Mouse (Mus musculus): Measurements from ENCODE around the gene Zfp367. TPM values are rescaled to one million over a fixed set of nuclear protein-coding genes. Genes with fewer than 3 reads are reported as not detected.

Zfp367 gene
- total RNA-seq (2021): 10 to 100 TPM; 26.6 to 33.5 TPM
- long read RNA-seq, experiment 1, transcript Zfp367-201 (5 exons, 3,532 nt): major isoform, 18 of 40 reads
- long read RNA-seq, experiment 1, transcript Zfp367-204 (5 exons, 641 nt): minor isoform, 13 of 40 reads
- long read RNA-seq, experiment 1, partial matches to known transcripts: 1 of 40 reads
- long read RNA-seq, experiment 1, other reads (novel, unspliced or antisense): 7 of 40 reads
- long read RNA-seq, experiment 2, transcript Zfp367-204 (5 exons, 641 nt): minor isoform, 9 of 29 reads
- long read RNA-seq, experiment 2, transcript Zfp367-201 (5 exons, 3,532 nt): major isoform, 16 of 29 reads
- long read RNA-seq, experiment 2, partial matches to known transcripts: 0 of 29 reads
- long read RNA-seq, experiment 2, other reads (novel, unspliced or antisense): 4 of 29 reads

- peak; percentile 95 to 97 for DNase-seq (ENCODE audit: low spot score in 2 of 2)
Observed at GRCm38 (mm10) chr13:64153083-64153682, at the start of gene Zfp367. Gene Zfp367 (minus strand): TSS chr13:64153202.

- DNase-seq (ENCODE audit: low spot score in 2 of 2): no peak
Observed at GRCm38 (mm10) chr13:64200911-64201310, 47.9 kb upstream of the Zfp367 start.

- no peak for DNase-seq (ENCODE audit: low spot score in 2 of 2)
Observed at GRCm38 (mm10) chr13:64198310-64198709, 45.3 kb upstream of the Zfp367 start.

- DNase-seq (ENCODE audit: low spot score in 2 of 2): no peak
Observed at GRCm38 (mm10) chr13:64197899-64198298, 44.9 kb upstream of the Zfp367 start.

- DNase-seq (ENCODE audit: low spot score in 2 of 2): no peak
Observed at GRCm38 (mm10) chr13:64187065-64187464, 34.1 kb upstream of the Zfp367 start.

GRCm38 (mm10) chr13:64186516-64186915 is 33.5 kb upstream of the Zfp367 start:
- no peak for DNase-seq (ENCODE audit: low spot score in 2 of 2)

- DNase-seq (ENCODE audit: low spot score in 2 of 2): no peak
Observed at GRCm38 (mm10) chr13:64185586-64185985, 32.6 kb upstream of the Zfp367 start.

- no peak for DNase-seq (ENCODE audit: low spot score in 2 of 2)
Observed at GRCm38 (mm10) chr13:64185176-64185575, 32.2 kb upstream of the Zfp367 start.

GRCm38 (mm10) chr13:64184361-64184760 is 31.4 kb upstream of the Zfp367 start:
- no peak for DNase-seq (ENCODE audit: low spot score in 2 of 2)

- no peak for DNase-seq (ENCODE audit: low spot score in 2 of 2)
Observed at GRCm38 (mm10) chr13:64183583-64183982, 30.6 kb upstream of the Zfp367 start.

- no peak for DNase-seq (ENCODE audit: low spot score in 2 of 2)
Observed at GRCm38 (mm10) chr13:64182091-64182490, 29.1 kb upstream of the Zfp367 start.

GRCm38 (mm10) chr13:64180888-64181287 is 27.9 kb upstream of the Zfp367 start:
- DNase-seq (ENCODE audit: low spot score in 2 of 2): peak in 1 of 2 experiments; percentile 69

GRCm38 (mm10) chr13:64180300-64180699 is 27.3 kb upstream of the Zfp367 start:
- no peak for DNase-seq (ENCODE audit: low spot score in 2 of 2)

GRCm38 (mm10) chr13:64178746-64179652 is 26.0 kb upstream of the Zfp367 start:
- DNase-seq (ENCODE audit: low spot score in 2 of 2): no peak

GRCm38 (mm10) chr13:64178000-64178399 is 25.0 kb upstream of the Zfp367 start:
- DNase-seq (ENCODE audit: low spot score in 2 of 2): no peak

GRCm38 (mm10) chr13:64169746-64170145 is 16.7 kb upstream of the Zfp367 start:
- DNase-seq (ENCODE audit: low spot score in 2 of 2): no peak

- DNase-seq (ENCODE audit: low spot score in 2 of 2): no peak
Observed at GRCm38 (mm10) chr13:64163147-64163715, 10.2 kb upstream of the Zfp367 start.

- DNase-seq (ENCODE audit: low spot score in 2 of 2): no peak
Observed at GRCm38 (mm10) chr13:64162626-64163025, 9.6 kb upstream of the Zfp367 start.

- DNase-seq (ENCODE audit: low spot score in 2 of 2): peak; percentile 47 to 51
Observed at GRCm38 (mm10) chr13:64161916-64162611, 9.1 kb upstream of the Zfp367 start.

GRCm38 (mm10) chr13:64161548-64161915 is 8.5 kb upstream of the Zfp367 start, which contains the start of gene Habp4:
Gene Habp4 (plus strand): TSS chr13:64161824.
- peak; percentile 98 to 99 for DNase-seq (ENCODE audit: low spot score in 2 of 2)

- DNase-seq (ENCODE audit: low spot score in 2 of 2): no peak
Observed at GRCm38 (mm10) chr13:64156966-64157365, 4.0 kb upstream of the Zfp367 start.

Measured in left cerebral cortex, adult 18-20 months (tissue).